Comparison of ENCODE assay signal across 8 mouse cellular contexts in the genomic region with DNA sequence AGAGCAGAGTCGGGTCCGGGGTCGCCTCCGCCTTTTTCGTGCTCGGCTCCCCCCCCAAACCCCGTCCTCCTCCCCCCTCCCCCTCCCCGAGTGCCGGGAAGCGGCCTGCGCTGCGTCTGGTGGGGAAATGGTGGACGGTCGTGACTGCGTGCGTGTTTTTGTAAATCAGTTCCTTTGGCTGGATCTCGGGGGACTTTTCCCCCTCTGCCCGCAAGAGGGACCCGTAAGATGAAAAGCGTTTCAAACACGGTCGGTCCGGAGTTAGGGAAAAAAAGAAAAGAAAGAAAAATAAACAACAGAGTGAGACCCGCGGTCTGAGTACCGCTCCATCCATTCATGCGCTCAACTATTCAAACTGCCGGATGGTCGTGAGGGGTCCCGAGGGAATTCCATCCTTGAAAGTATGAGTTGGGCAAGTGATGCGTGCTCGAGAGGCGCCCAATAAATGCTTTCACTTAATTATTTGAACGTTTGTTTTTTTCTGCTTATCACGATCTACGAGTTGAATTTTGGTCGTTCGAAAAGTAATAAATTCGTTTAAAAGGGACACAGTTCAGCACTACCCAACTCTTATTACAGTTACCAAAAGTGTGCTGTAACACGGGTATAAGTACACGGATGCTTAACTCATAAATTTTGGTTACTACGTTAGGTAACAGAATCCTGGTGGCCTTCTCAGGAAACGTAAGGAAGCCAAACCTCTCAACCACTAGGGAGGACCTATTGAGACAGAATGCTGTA. TPM values are rescaled to one million over a fixed set of nuclear protein-coding genes. Genes with fewer than 3 reads are reported as not detected.
A peak's percentile ranks its signal among the peaks of the same experiment; 100 is the strongest.
DNase-seq lines count a peak whose midpoint lies in the region; ATAC-seq and TF ChIP-seq lines count a peak whose summit lies in the region.

No protein-coding gene starts in this region.

- H3K36me3 ChIP-seq in limb, embryonic 12.5 days = no peaks in the 10 kb centered on the region
- H3K36me3 ChIP-seq in neural tube, embryonic 13.5 days = no peaks in the 10 kb centered on the region

- peak; percentile 48 for ATAC-seq in erythroblast, adult 5-6 weeks (replicated peaks; ENCODE audit: low FRiP score, poor library complexity, severe bottlenecking)
- ATAC-seq in limb, embryonic 12.5 days (ENCODE audit: insufficient number of reproducible peaks, insufficient read depth, low FRiP score, low TSS enrichment, low read depth) = peak; percentile 79
- peak; percentile 89 for ATAC-seq in neural tube, embryonic 13.5 days (ENCODE audit: low read depth)

- TF ChIP-seq CTCF in layer of hippocampus, adult 2 months (conservative IDR thresholded peaks at IDR 0.05) = no peak; the same call in none of the 2 replicates

- H3K9me3 ChIP-seq in limb, embryonic 12.5 days = no peaks in the 10 kb centered on the region
- H3K9me3 ChIP-seq in neural tube, embryonic 13.5 days = no peaks in the 10 kb centered on the region

- WGBS in limb, embryonic 12.5 days = 14% methylated on average over 40 of the region's 43 CpGs
- 21% methylated on average over 42 of the region's 43 CpGs for WGBS in neural tube, embryonic 13.5 days

- H3K9ac ChIP-seq in limb, embryonic 12.5 days (replicated peaks) = peak overlapping the region; percentile 57
- H3K9ac ChIP-seq in neural tube, embryonic 13.5 days = peak overlapping the region; percentile 70

- DNase-seq in layer of hippocampus, adult 2 months (ENCODE audit: low spot score in 2 of 2) = peak in 1 of 2 experiments; percentile 17
- DNase-seq in layer of hippocampus, postnatal 14 days (ENCODE audit: low spot score in 2 of 2) = no peak
- peak; percentile 51 for DNase-seq in MEL-GATA-1-ER (ENCODE audit: extremely low read depth, low read depth)
- DNase-seq in layer of hippocampus, adult 18-20 months (ENCODE audit: low spot score in 2 of 2) = no peak
- DNase-seq in cerebellum, adult 11-12 months = no peak

- peak overlapping the region; percentile 96 for H3K27ac ChIP-seq in layer of hippocampus, adult 2 months
- H3K27ac ChIP-seq in limb, embryonic 12.5 days = peak overlapping the region; percentile 86
- H3K27ac ChIP-seq in neural tube, embryonic 13.5 days (replicated peaks) = peak overlapping the region; percentile 95

- peaks cover 6% of the 10 kb centered on the region; the same call in 1 of the 2 replicates for H3K4me1 ChIP-seq in limb, embryonic 12.5 days (replicated peaks)
- peaks cover 23% of the 10 kb centered on the region for H3K4me1 ChIP-seq in neural tube, embryonic 13.5 days (replicated peaks)

- H3K4me2 ChIP-seq in limb, embryonic 12.5 days = peak overlapping the region; percentile 52
- H3K4me2 ChIP-seq in neural tube, embryonic 13.5 days = peak overlapping the region; percentile 56

- H3K4me3 ChIP-seq in layer of hippocampus, adult 2 months = peak overlapping the region; percentile 67
- H3K4me3 ChIP-seq in limb, embryonic 12.5 days (replicated peaks) = peak overlapping the region; percentile 44
- H3K4me3 ChIP-seq in neural tube, embryonic 13.5 days = peak overlapping the region; percentile 49

- peaks cover 7% of the 10 kb centered on the region for H3K27me3 ChIP-seq in limb, embryonic 12.5 days
- H3K27me3 ChIP-seq in neural tube, embryonic 13.5 days = no peaks in the 10 kb centered on the region

RNA-seq across cellular contexts. Expression of a gene that starts 0.6 kb away (rescaled TPM):
- total RNA-seq in layer of hippocampus, adult 2 months (2021) = 100 to 1,000 TPM; 152 to 157 TPM
- 100 to 1,000 TPM; 140 to 142 TPM for total RNA-seq in layer of hippocampus, postnatal 14 days (2021)
- total RNA-seq in erythroblast, adult 5-6 weeks (2015; ENCODE audit: low replicate concordance) = 36.5 and 47.0 TPM in 2 replicates
- 76.8 and 92.0 TPM in 2 replicates for total RNA-seq in erythroblast, adult 5-6 weeks (2017; ENCODE audit: low replicate concordance)
- 166 and 176 TPM in 2 replicates for polyA plus RNA-seq in limb, embryonic 12.5 days (2016; fragmentation: Nextera tagmentation; extraction: Ambion mirVana)
- 154 and 171 TPM in 2 replicates for polyA plus RNA-seq in neural tube, embryonic 13.5 days (2015; fragmentation: Nextera tagmentation; extraction: Ambion mirVana)
- 100 to 1,000 TPM; 153 to 156 TPM for total RNA-seq in layer of hippocampus, adult 18-20 months (2021)

RNA-seq across cellular contexts. Expression of a gene that starts 0.6 kb away (rescaled TPM):
- 10 to 100 TPM in 1 of 2 experiments, 1 to 10 TPM in 1; 7.3 to 10.5 TPM for total RNA-seq in layer of hippocampus, adult 2 months (2021)
- 1 to 10 TPM; 8.1 to 8.5 TPM for total RNA-seq in layer of hippocampus, postnatal 14 days (2021)
- 2.1 and 3.3 TPM in 2 replicates for total RNA-seq in erythroblast, adult 5-6 weeks (2015; ENCODE audit: low replicate concordance)
- 2.2 and 4.0 TPM in 2 replicates for total RNA-seq in erythroblast, adult 5-6 weeks (2017; ENCODE audit: low replicate concordance)
- polyA plus RNA-seq in limb, embryonic 12.5 days (2016; fragmentation: Nextera tagmentation; extraction: Ambion mirVana) = 4.3 and 5.4 TPM in 2 replicates
- 3.4 and 4.2 TPM in 2 replicates for polyA plus RNA-seq in neural tube, embryonic 13.5 days (2015; fragmentation: Nextera tagmentation; extraction: Ambion mirVana)
- 1 to 10 TPM; 9.5 to 9.8 TPM for total RNA-seq in layer of hippocampus, adult 18-20 months (2021)

RNA-seq across cellular contexts. Expression of a gene that starts 16.1 kb away (rescaled TPM):
- 100 to 1,000 TPM; 122 to 137 TPM for total RNA-seq in layer of hippocampus, adult 2 months (2021)
- 100 to 1,000 TPM; 134 to 163 TPM for total RNA-seq in layer of hippocampus, postnatal 14 days (2021)
- 266 and 403 TPM in 2 replicates for total RNA-seq in erythroblast, adult 5-6 weeks (2015; ENCODE audit: low replicate concordance)
- total RNA-seq in erythroblast, adult 5-6 weeks (2017; ENCODE audit: low replicate concordance) = 548 and 594 TPM in 2 replicates
- 418 and 426 TPM in 2 replicates for polyA plus RNA-seq in limb, embryonic 12.5 days (2016; fragmentation: Nextera tagmentation; extraction: Ambion mirVana)
- polyA plus RNA-seq in neural tube, embryonic 13.5 days (2015; fragmentation: Nextera tagmentation; extraction: Ambion mirVana) = 191 and 228 TPM in 2 replicates
- total RNA-seq in layer of hippocampus, adult 18-20 months (2021) = 100 to 1,000 TPM; 151 to 153 TPM

RNA-seq across cellular contexts. Expression of a gene that starts 18.2 kb away (rescaled TPM):
- 1 to 10 TPM in 1 of 2 experiments, under 1 TPM in 1; 0.66 to 1.2 TPM for total RNA-seq in layer of hippocampus, adult 2 months (2021)
- 1 to 10 TPM in 1 of 2 experiments, under 1 TPM in 1; 0.90 to 1.6 TPM for total RNA-seq in layer of hippocampus, postnatal 14 days (2021)
- 11.9 and 14.2 TPM in 2 replicates for total RNA-seq in erythroblast, adult 5-6 weeks (2015; ENCODE audit: low replicate concordance)
- 4.6 and 16.4 TPM in 2 replicates for total RNA-seq in erythroblast, adult 5-6 weeks (2017; ENCODE audit: low replicate concordance)
- 0.99 and 1.4 TPM in 2 replicates for polyA plus RNA-seq in limb, embryonic 12.5 days (2016; fragmentation: Nextera tagmentation; extraction: Ambion mirVana)
- polyA plus RNA-seq in neural tube, embryonic 13.5 days (2015; fragmentation: Nextera tagmentation; extraction: Ambion mirVana) = 0.94 and 1.0 TPM in 2 replicates
- total RNA-seq in layer of hippocampus, adult 18-20 months (2021) = 1 to 10 TPM in 1 of 2 experiments, under 1 TPM in 1; 0.74 to 1.1 TPM

RNA-seq across cellular contexts. Expression of a gene that starts 59.9 kb away (rescaled TPM):
- 10 to 100 TPM; 15.7 to 18.3 TPM for total RNA-seq in layer of hippocampus, adult 2 months (2021)
- 10 to 100 TPM; 26.7 to 28.3 TPM for total RNA-seq in layer of hippocampus, postnatal 14 days (2021)
- 13.6 and 29.4 TPM in 2 replicates for total RNA-seq in erythroblast, adult 5-6 weeks (2015; ENCODE audit: low replicate concordance)
- total RNA-seq in erythroblast, adult 5-6 weeks (2017; ENCODE audit: low replicate concordance) = 10.9 and 15.2 TPM in 2 replicates
- 67.8 and 68.1 TPM in 2 replicates for polyA plus RNA-seq in limb, embryonic 12.5 days (2016; fragmentation: Nextera tagmentation; extraction: Ambion mirVana)
- polyA plus RNA-seq in neural tube, embryonic 13.5 days (2015; fragmentation: Nextera tagmentation; extraction: Ambion mirVana) = 48.6 and 51.6 TPM in 2 replicates
- 10 to 100 TPM; 17.4 to 18.0 TPM for total RNA-seq in layer of hippocampus, adult 18-20 months (2021)
